Mouse (Mus musculus): ENCODE results near the gene Zfp992.
"Not testable (repeated sequence)": the region's sequence is repeated elsewhere in the genome, so short reads cannot be mapped to it uniquely, and the experiment has no call there.

The Zfp992 gene

DNA sequence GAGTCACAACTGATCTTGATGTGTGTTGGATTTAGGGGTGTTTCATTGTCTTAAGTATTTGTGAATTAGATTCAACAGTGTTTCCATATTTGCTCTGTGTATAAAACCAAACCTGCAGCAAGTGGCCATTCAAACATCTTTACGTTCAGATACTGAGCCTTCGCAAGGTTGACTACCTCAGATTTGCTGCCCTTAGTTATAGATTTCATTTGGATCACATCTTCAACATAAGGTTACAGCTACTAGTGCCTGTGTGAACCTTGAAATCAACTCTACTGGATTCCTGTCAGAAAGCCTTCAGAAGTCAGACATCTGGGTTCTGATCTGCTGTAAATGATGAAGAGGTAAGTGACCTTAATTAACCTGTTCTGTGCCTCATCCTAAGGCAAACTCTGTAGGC, 27.4 kb downstream of the Zfp992 start:
- DNase-seq: not testable (repeated sequence)

DNA sequence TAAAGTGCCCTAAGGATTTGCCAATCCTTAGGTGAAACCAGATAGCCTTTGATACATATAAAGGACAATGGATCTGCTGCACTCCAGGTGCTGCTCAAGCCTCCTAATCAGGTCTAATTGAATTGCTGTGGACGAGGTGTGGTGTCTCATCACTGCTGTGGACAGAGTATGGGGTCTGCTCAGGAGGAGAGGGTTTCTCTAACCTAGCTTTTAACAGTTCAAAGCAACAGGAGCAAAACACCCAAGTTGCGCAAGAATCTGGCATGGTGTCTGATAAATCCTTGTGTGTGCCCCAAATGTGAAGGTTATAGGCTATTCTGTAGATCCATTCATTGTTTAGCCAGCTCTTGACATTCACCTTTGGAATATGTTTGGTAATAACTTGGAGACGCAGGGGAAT, 28.1 kb downstream of the Zfp992 start:
- DNase-seq: not testable (repeated sequence)

GRCm38 (mm10) chr4:146480376-146481096, 31.7 kb downstream of the Zfp992 start:
- DNase-seq: not testable (repeated sequence)

DNA sequence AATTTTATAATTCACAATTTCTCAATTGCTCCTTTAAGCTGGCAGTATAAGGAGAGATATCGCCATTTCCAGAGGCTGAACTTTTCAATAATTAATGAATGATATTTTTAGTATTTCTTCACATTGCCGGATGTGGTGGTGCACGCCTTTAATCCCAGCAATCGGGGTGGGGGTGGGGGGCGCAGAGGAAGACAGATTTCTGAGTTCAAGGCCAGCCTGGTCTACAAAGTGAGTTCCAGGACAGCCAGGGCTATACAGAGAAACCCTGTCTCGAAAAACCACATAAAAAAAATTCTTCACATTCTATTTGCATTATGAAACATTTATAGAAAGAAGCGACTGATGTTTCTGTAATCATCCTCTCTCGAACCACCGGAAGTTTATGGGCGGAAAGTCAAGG, 33.7 kb downstream of the Zfp992 start:
- not testable (repeated sequence) for DNase-seq

GRCm38 (mm10) chr4:146483571-146484280, 34.9 kb downstream of the Zfp992 start:
- DNase-seq: not testable (repeated sequence)

GRCm38 (mm10) chr4:146484676-146485075, 35.9 kb downstream of the Zfp992 start:
- DNase-seq: not testable (repeated sequence)

DNA sequence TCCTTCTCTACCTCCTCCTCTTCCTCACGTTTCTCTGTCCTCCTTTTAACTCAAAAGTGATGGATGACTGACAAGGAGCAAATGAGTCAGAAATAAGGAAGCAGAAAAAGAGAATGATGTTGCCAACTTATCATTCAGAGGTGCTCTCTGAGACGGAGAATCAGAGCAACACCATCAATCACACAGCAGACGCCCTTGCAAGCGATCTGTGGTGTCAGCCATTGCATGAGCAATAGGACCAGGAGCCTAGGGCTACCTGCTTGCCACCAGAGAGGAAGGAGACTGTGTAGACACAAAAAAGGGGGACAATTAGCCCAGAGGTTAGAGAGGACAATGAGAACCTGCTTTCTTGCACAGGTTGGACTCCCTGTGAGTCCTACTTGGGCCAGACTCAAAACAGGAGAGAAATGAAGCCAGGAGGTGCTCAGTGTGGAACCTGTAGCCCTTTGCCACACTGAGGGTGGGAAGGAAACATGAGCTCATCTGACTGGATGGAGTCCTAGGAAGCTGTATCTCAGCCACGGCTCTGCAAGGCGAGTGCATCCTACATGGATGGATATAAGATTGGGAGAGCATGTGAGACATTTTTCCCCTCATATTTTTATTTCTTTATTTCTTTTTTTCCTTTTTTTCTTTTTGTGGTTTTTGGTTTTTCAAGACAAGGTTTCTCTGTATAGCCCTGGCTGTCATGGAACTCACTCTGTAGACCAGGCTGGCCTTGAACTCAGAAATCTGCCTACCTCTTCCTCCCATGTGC, 36.5 kb downstream of the Zfp992 start:
- DNase-seq: not testable (repeated sequence)

DNA sequence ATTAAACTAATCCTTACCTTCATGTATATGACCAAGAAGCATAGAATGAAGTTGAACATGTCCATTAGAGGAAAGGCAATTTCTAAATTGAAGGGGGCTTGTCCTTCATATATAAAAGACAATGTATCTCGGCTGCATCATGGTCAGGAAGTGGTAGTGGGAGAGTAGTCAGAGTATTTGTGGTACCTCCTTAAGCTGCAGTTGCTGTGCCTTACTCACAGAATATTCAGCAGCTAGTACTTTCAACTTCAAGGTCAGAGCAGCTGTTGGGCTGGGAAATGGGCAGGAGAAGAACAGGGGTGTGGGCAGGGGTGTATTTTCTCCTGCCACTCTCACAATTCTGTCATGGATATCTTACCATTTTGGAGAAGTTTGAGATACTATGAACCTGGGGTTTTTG, 37.9 kb downstream of the Zfp992 start:
- not testable (repeated sequence) for DNase-seq

GRCm38 (mm10) chr4:146489196-146489595, 40.4 kb downstream of the Zfp992 start:
- DNase-seq: not testable (repeated sequence)

GRCm38 (mm10) chr4:146491993-146492392, 43.2 kb downstream of the Zfp992 start:
- not testable (repeated sequence) for DNase-seq

DNA sequence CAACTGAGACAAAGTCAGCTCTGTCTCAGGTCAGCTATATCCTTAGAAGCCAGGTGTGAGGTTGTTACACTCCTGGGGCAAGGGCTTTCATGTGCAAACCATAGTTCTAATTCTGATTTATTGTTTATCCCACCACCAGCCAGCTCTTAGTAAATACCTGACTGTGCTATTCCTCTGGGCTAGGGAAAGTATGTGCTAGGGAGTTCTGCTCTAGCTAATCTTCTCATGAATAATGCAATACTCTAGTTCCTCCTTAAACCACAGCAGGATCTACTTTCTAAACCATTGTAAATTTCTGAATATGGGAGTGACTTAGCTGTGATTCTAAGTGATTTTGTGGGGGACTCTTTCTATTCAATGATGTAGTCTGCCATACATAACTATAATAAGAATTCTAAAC, 43.6 kb downstream of the Zfp992 start:
- DNase-seq: no peak

DNA sequence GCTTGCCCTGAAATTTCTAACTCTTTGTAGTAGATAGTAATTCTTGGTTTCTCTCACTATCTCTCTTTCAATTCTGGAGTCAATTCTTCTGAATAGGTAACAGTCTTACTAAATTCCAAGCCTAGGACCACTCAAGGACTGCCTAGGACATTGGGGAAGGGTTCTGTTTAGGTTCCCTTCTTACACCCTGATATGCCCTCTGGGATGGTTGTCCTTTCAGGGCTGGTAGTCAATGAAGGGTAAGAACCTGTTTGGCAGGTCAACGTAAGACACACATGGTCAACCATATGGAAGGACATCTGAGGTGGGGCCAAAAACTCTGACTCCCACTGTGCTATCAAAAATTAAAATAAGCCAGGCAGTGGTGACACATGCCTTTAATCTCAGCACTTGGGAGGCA, 44.0 kb downstream of the Zfp992 start:
- no peak for DNase-seq

DNA sequence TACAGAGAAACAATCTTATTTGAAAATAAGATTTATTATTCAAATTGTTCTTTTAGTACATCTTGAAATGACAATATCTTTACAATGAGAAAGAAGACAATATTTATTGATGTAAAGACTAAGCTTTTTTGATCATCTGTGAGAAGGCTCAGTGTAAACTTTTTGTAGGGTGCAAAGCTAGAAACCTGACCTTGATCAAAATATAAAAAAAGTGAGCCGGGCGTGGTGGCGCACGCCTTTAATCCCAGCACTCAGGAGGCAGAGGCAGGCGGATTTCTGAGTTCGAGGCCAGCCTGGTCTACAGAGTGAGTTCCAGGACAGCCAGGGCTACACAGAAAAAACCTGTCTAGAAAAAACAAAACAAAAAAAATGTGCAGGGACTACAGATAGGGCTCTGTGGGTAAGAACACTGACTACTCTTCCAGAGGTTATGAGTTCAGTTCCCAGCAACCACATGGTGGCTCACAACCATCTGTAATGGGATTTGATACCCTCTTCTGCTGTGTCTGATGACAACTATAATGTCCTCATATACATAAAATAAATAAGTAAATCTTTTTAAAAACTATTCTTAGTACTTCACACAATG, 44.6 kb downstream of the Zfp992 start:
- DNase-seq: not testable (repeated sequence)

GRCm38 (mm10) chr4:146494980-146495379, 46.2 kb downstream of the Zfp992 start:
- no peak for DNase-seq

DNA sequence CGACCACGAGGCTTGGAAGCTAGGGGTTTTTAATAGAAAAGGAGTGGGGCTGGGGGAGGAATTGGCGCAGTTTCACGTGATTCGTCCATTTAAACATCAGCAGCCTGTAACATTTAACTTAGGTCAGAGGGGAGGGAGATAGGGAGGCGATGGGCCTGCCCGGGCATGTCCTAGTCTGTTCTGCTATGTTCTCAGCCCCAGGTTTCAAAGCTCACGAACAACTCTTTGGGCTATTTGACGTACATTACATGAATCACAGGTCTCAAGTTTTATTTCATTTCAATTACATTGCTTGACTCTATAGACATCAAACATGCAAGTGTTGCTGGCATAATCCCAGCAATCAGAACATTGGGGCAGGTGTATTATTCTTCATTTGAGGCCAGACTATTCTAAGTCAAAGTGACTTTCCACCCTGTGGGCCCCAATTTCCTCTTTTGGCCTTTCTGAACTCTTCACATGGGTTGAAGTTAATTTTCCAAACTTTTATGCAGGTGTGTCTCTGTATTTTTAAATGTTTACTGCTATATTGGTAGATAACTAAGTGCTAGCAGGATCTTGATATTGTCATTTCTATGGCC, 49.0 kb downstream of the Zfp992 start:
- DNase-seq: not testable (repeated sequence)

GRCm38 (mm10) chr4:146501727-146502126, 52.9 kb downstream of the Zfp992 start, which contains the start of gene Zfp981:
Zfp981 (plus strand) TSS chr4:146502027.
- DNase-seq: not testable (repeated sequence)

GRCm38 (mm10) chr4:146509029-146509428, 60.2 kb downstream of the Zfp992 start:
- not testable (repeated sequence) for DNase-seq

GRCm38 (mm10) chr4:146511871-146512270, 63.0 kb downstream of the Zfp992 start:
- not testable (repeated sequence) for DNase-seq

DNA sequence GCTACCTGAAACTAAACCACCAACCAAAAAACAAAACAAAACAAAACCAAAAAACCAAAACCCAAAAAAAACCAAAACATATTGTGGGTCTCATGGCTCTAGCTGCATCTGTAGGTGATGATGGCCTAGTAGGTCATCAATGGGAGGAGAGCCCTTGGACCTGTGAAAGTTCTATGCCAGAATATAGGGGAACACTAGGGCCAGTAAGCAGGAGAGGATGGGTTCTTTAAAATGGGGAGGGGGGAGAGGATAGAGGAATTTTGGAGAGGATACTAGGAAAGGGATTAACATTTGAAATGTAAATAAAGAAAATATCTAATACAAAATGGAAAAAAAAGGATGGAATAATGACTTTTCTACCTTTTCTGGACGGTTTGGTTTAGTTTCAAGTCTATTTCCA, 67.7 kb downstream of the Zfp992 start:
- DNase-seq: no peak

- not testable (repeated sequence) for DNase-seq
These were observed 68.3 kb downstream of the Zfp992 start for GRCm38 (mm10) chr4:146517150-146517549.

All from kidney, postnatal 36 days (tissue).